ENCODE assay signal across 9 mouse cellular contexts in the genomic region with DNA sequence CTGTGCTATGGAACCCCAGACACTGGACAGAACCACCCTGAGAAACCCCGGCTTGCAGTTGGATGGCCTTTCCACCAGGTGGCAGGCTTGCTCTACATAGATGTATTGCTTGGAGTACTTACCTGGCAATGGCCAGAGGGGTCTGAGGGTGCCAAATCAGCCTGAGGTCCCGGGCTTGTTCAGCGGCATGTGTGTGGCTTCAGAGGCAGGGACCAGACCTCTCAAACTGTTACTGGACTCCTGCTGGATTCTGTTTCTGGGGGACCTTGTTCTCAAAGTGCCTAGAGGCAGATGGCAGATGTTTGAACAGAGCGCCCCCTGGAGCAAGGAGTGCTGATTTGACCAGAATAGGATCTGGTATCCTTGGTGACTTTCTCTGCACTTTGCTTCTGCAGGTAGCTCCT.
DNase-seq lines count a peak whose midpoint lies in the region; ATAC-seq lines count a peak whose summit lies in the region.
"Had no signal": no experiment of that assay in that cellular context is flagged by ENCODE, and none has a peak within 500 bp of the region (broad histone marks: within the 10 kb centered on the region; RNA-seq: fewer than 3 reads in every experiment).

No protein-coding gene starts in this region.

- peak; percentile 57 for ATAC-seq in forebrain, embryonic 13.5 days

- H3K27me3 ChIP-seq in forebrain, embryonic 13.5 days = peaks cover 7% of the 10 kb centered on the region

- no peak overlapping the region for H3K27ac ChIP-seq in forebrain, embryonic 13.5 days
- H3K27ac ChIP-seq: heart, embryonic 13.5 days had no signal

- no peaks in the 10 kb centered on the region for H3K9me3 ChIP-seq in forebrain, embryonic 13.5 days (replicated peaks)
- H3K9me3 ChIP-seq: heart, embryonic 13.5 days had no signal

- DNase-seq in ES-CJ7 (ENCODE audit: low read depth, low spot score) = peak; percentile 77
- DNase-seq in c-Kit-positive CD71-positive TER-119-positive erythroid progenitor cells, embryonic 14.5 days (ENCODE audit: low spot score) = peak; percentile 33
- peak; percentile 83 to 90 for DNase-seq in heart, postnatal 14 days
- DNase-seq in kidney, postnatal 4 days = peak; percentile 90 to 91
- DNase-seq in lung, adult 18-20 months = peak; percentile 66 to 75
- DNase-seq in ovary, postnatal 14 days (ENCODE audit: low spot score) = peak; percentile 82
- DNase-seq in thymus, postnatal 0 days (ENCODE audit: low spot score) = peak; percentile 56

- peaks cover 35% of the 10 kb centered on the region for H3K4me1 ChIP-seq in forebrain, embryonic 13.5 days

- WGBS in forebrain, embryonic 13.5 days = 8% methylated on average over 4 of the region's 4 CpGs

- no peaks in the 10 kb centered on the region for H3K36me3 ChIP-seq in forebrain, embryonic 13.5 days (ENCODE audit: poor library complexity, severe bottlenecking)
- H3K36me3 ChIP-seq: heart, embryonic 13.5 days had no signal

- H3K9ac ChIP-seq in forebrain, embryonic 13.5 days = no peak overlapping the region
- H3K9ac ChIP-seq: heart, embryonic 13.5 days had no signal

- intact Hi-C loops in heart, postnatal 14 days (cut with DNase I) = loop anchor here (1.0 to 5.0 kb wide), 4 partner anchors 383 to 1522 kb away; no protein-coding TSS in a partner anchor

- no peak overlapping the region for H3K4me3 ChIP-seq in forebrain, embryonic 13.5 days
- H3K4me3 ChIP-seq: heart, embryonic 13.5 days had no signal

- H3K4me2 ChIP-seq in forebrain, embryonic 13.5 days = no peak overlapping the region
- H3K4me2 ChIP-seq: heart, embryonic 13.5 days had no signal

Comparison
In these comparisons a context has a peak if more than half of its experiments do, and no peak if none do; other contexts are left out.
1. DNase-seq: peak in every context shown above with its lines; median percentile 90 in kidney, postnatal 4 days; 86 in heart, postnatal 14 days; 82 in ovary, postnatal 14 days; 77 in ES-CJ7; 70 in lung, adult 18-20 months; 56 in thymus, postnatal 0 days; 33 in c-Kit-positive CD71-positive TER-119-positive erythroid progenitor cells, embryonic 14.5 days.